8 mouse cellular contexts compared by ENCODE assay signal in the genomic region with DNA sequence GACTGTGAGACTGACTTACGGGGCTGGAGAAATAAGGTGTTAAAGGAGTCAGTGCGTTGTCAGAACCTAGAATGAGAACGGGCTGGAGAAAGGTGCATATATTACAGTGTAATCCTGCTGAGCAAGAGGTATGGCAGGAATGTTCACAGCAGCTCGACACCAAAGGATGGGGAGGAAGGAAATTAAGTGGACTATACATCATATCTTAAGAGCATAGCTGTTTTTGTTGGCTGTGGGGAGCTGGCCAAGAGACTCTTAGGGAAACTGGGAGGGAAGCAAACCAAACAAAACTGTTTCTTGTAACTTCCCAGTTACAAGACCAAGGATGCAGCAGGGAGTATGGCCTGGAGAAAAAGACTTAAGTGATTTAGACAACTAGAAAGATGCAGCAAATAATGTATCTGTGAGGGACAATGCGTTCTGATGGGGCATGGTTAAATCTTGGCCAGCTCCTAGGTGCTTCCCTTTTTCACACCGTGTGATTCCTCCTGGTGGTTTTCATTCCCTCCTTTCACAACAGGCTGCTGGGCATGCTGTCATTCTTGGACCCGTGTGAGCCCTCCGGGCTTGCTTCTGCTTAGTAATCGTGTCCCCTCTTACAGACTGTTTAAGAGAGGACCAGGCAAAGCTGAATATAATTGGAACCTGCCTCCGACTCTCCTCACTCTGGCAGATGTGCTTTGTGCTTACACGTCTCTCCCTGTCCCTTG. TPM values are rescaled to one million over a fixed set of nuclear protein-coding genes. Genes with fewer than 3 reads are reported as not detected.
DNase-seq lines count a peak whose midpoint lies in the region; ATAC-seq lines count a peak whose summit lies in the region.

No protein-coding gene starts in this region.

- no peaks in the 10 kb centered on the region for H3K27me3 ChIP-seq in kidney, embryonic 15.5 days
- H3K27me3 ChIP-seq in midbrain, embryonic 13.5 days = no peaks in the 10 kb centered on the region

- no peak overlapping the region for H3K9ac ChIP-seq in kidney, embryonic 15.5 days
- H3K9ac ChIP-seq in midbrain, embryonic 13.5 days (replicated peaks) = no peak overlapping the region; the same call in 1 of the 2 replicates

- WGBS in kidney, embryonic 15.5 days = 40% methylated on average over 11 of the region's 11 CpGs
- WGBS in midbrain, embryonic 13.5 days = 63% methylated on average over 11 of the region's 11 CpGs

- peak overlapping the region; percentile 81 for H3K27ac ChIP-seq in kidney, embryonic 15.5 days
- no peak overlapping the region for H3K27ac ChIP-seq in midbrain, embryonic 13.5 days

- peaks cover 32% of the 10 kb centered on the region for H3K4me1 ChIP-seq in kidney, embryonic 15.5 days
- peaks cover 17% of the 10 kb centered on the region for H3K4me1 ChIP-seq in midbrain, embryonic 13.5 days (replicated peaks)

- ATAC-seq in kidney, embryonic 15.5 days (replicated peaks; ENCODE audit: low FRiP score) = 0 out of 2 replicates have a peak, but pooled peaks have one; percentile 19
- no peak for ATAC-seq in midbrain, embryonic 13.5 days

- H3K4me2 ChIP-seq in kidney, embryonic 15.5 days = peak overlapping the region; percentile 52
- peak overlapping the region; percentile 36 for H3K4me2 ChIP-seq in midbrain, embryonic 13.5 days (replicated peaks)

- no peaks in the 10 kb centered on the region for H3K36me3 ChIP-seq in kidney, embryonic 15.5 days
- H3K36me3 ChIP-seq in midbrain, embryonic 13.5 days = no peaks in the 10 kb centered on the region

- intact Hi-C loops in heart, postnatal 14 days (cut with DNase I) = loop anchor here (1.0 to 5.0 kb wide), 3 partner anchors 36 to 191 kb away; no protein-coding TSS in a partner anchor

- DNase-seq in kidney, adult 9 months = no peak
- DNase-seq in cerebellum, postnatal 10 days = peak; percentile 27 to 38
- DNase-seq in heart, postnatal 14 days = peak; percentile 16 to 25
- no peak for DNase-seq in testis, postnatal 14 days (ENCODE audit: low spot score)
- no peak for DNase-seq in layer of hippocampus, adult 8-10 months (ENCODE audit: low spot score in 2 of 2)
- DNase-seq in embryo, embryonic 10.5 days (ENCODE audit: low spot score) = no peak

- no peaks in the 10 kb centered on the region for H3K9me3 ChIP-seq in kidney, embryonic 15.5 days (replicated peaks)
- H3K9me3 ChIP-seq in midbrain, embryonic 13.5 days = no peaks in the 10 kb centered on the region

- H3K4me3 ChIP-seq in kidney, embryonic 15.5 days (replicated peaks) = peak overlapping the region; percentile 27
- peak overlapping the region; percentile 2; the same call in 1 of the 2 replicates for H3K4me3 ChIP-seq in midbrain, embryonic 13.5 days (replicated peaks)

RNA-seq across cellular contexts. Expression of a gene that starts 2.9 kb away (rescaled TPM):
- 0.18 and 0.45 TPM in 2 replicates for polyA plus RNA-seq in kidney, embryonic 15.5 days (2015; fragmentation: Nextera tagmentation; extraction: Ambion mirVana)
- 10 to 100 TPM; 42.9 to 47.5 TPM for total RNA-seq in heart, postnatal 14 days (2021)
- polyA plus RNA-seq in midbrain, embryonic 13.5 days (2015; fragmentation: Nextera tagmentation; extraction: Ambion mirVana) = not detected in 2 replicates
- total RNA-seq in layer of hippocampus, adult 8-10 months (2022) = under 1 TPM in 1 of 4 experiments, not detected in 3; 0.14 TPM

RNA-seq across cellular contexts. Expression of a gene that starts 3.1 kb away (rescaled TPM):
- polyA plus RNA-seq in kidney, embryonic 15.5 days (2015; fragmentation: Nextera tagmentation; extraction: Ambion mirVana) = 377 and 407 TPM in 2 replicates
- 1,000 to 10,000 TPM; 1,207 to 1,226 TPM for total RNA-seq in heart, postnatal 14 days (2021)
- 360 and 376 TPM in 2 replicates for polyA plus RNA-seq in midbrain, embryonic 13.5 days (2015; fragmentation: Nextera tagmentation; extraction: Ambion mirVana)
- 100 to 1,000 TPM; 238 to 295 (median 263) TPM for total RNA-seq in layer of hippocampus, adult 8-10 months (2022)

RNA-seq across cellular contexts. Expression of a gene that starts 16.0 kb away (rescaled TPM):
- 0.05 and 0.12 TPM in 2 replicates for polyA plus RNA-seq in kidney, embryonic 15.5 days (2015; fragmentation: Nextera tagmentation; extraction: Ambion mirVana)
- under 1 TPM; 0.29 to 0.38 TPM for total RNA-seq in heart, postnatal 14 days (2021)
- polyA plus RNA-seq in midbrain, embryonic 13.5 days (2015; fragmentation: Nextera tagmentation; extraction: Ambion mirVana) = 0.68 and 0.77 TPM in 2 replicates
- total RNA-seq in layer of hippocampus, adult 8-10 months (2022) = 1 to 10 TPM; 1.9 to 3.1 (median 2.6) TPM

Comparison
In these comparisons a context has a peak if more than half of its experiments do, and no peak if none do; other contexts are left out.
1. DNase-seq: peak in cerebellum, postnatal 10 days (2 of 2) and heart, postnatal 14 days (2 of 2); none in kidney, adult 9 months (single experiment), testis, postnatal 14 days (single experiment), layer of hippocampus, adult 8-10 months (0 of 2) and embryo, embryonic 10.5 days (single experiment).
2. RNA of a gene that starts 2.9 kb away (total RNA-seq): 42.9 to 47.5 TPM in heart, postnatal 14 days; 0.14 TPM in layer of hippocampus, adult 8-10 months; every median in the first group is over 10 times any median in the second.
3. RNA of a gene that starts 3.1 kb away (total RNA-seq): 1,207 to 1,226 TPM in heart, postnatal 14 days; 238 to 295 TPM in layer of hippocampus, adult 8-10 months; every median in the first group is over 4 times any median in the second.